Mouse (Mus musculus) heart, embryonic 16.5 days (tissue): ENCODE results near the gene Pex6. TPM values are rescaled to one million over a fixed set of nuclear protein-coding genes. Genes with fewer than 3 reads are reported as not detected.

ENCODE experiments used
- ATAC-seq: fragments of 200-750 bp; cut with Nextera tagmentation; replicated peaks from 2 replicates; pipeline ENCODE4 v1.8.0; 2017; ENCODE audit warnings: moderate number of reproducible peaks; ENCODE audit not compliant: insufficient read depth, low FRiP score; ENCODE audit errors: extremely low read depth
- H3K27ac ChIP-seq: fragments of 300-500 bp; sonication (generic); 2 replicates; pipeline ENCODE4 v1.5.1; 2014; ENCODE audit warnings: mild to moderate bottlenecking, low read length, control low read depth, moderate library complexity
- H3K27me3 ChIP-seq: fragments of 300-500 bp; sonication (generic); 2 replicates; pipeline ENCODE4 v1.6.1; 2014; ENCODE audit warnings: low read length, mixed read lengths; ENCODE audit not compliant: control insufficient read depth, insufficient read depth
- H3K36me3 ChIP-seq: fragments of 300-500 bp; sonication (generic); 2 replicates; pipeline ENCODE4 v1.6.1; 2014; ENCODE audit not compliant: control insufficient read depth, insufficient read depth
- H3K4me1 ChIP-seq: fragments of 300-500 bp; sonication (generic); 2 replicates; pipeline ENCODE4 v1.6.1; 2014; ENCODE audit warnings: low read length, mixed read lengths; ENCODE audit not compliant: control insufficient read depth, insufficient read depth
- H3K4me2 ChIP-seq: fragments of 300-500 bp; sonication (generic); 2 replicates; pipeline ENCODE4 v1.6.1; 2014; ENCODE audit warnings: low read depth, mild to moderate bottlenecking, control low read depth, low read length
- H3K4me3 ChIP-seq: fragments of 300-500 bp; sonication (generic); 2 replicates; pipeline ENCODE4 v1.5.1; 2014; ENCODE audit warnings: mild to moderate bottlenecking, control low read depth, low read length
- H3K9ac ChIP-seq: fragments of 300-500 bp; sonication (generic); 2 replicates; pipeline ENCODE4 v1.6.1; 2014; ENCODE audit warnings: low read length, control low read depth
- H3K9me3 ChIP-seq: fragments of 300-500 bp; sonication (generic); replicated peaks from 2 replicates; pipeline ENCODE4 v1.6.1; 2016; ENCODE audit warnings: low read length; ENCODE audit not compliant: control insufficient read depth
- WGBS: fragments of 180-500 bp; shearing (Covaris S2); extraction: QIAGEN DNeasy Blood & Tissue Kit; methylation state at CpG from one replicate; pipeline ENCODE4 v1.1.7; 2014; 5-methylcytosine and 5-hydroxymethylcytosine counted together
- polyA plus RNA-seq: library from polyadenylated mRNA; unstranded; fragments of >200 nt; fragmentation: Nextera tagmentation; extraction: Ambion mirVana; gene quantifications from 2 replicates; pipeline ENCODE4 v1.2.1, GENCODE M21; 2015

Pex6 gene
- 13.3 and 15.1 TPM in 2 replicates for polyA plus RNA-seq

DNA sequence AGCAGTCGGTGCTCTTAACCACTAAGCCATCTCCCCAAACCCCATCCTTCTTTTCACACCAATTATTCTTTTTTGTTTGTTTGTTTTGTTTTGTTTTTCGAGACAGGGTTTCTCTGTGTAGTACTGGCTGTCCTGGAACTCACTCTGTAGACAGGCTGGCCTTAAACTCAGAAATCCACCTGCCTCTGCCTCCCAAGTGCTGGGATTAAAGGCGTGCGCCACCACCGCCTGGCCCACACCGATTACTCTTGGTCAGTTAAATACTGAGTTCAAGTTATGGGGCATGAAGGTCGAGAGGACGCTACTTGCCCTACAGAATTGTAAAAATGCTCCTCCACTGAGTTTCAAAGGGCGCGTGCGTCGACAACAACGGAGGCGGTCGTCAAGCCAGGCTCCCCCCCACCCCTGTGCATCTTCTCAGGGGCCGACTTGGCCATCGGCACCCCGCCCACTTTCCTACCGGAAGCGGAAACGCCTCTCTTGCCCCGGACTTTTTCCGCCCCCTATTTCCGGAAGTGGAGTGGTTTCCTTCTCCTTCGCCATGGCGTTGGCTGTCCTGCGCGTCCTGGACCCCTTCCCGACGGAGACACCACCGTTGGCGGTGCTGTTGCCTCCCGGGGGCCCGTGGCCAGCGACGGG lies at the start of gene Pex6:
Gene Pex6, plus strand, starts transcription at position 505 of the 639 bp plus-strand sequence.
- Histone ChIP-seq H3K4me2 (peak within 1 kb of the TSS; percentile 95), H3K4me1 (peaks cover 12% of the 10 kb centered on the region), H3K9ac (peak within 1 kb of the TSS; percentile 92), H3K9me3 (no peaks in the 10 kb centered on the region), H3K27ac (peak within 1 kb of the TSS; percentile 81), H3K4me3 (peak within 1 kb of the TSS; percentile 94), H3K27me3 (no peaks in the 10 kb centered on the region), H3K36me3 (peaks cover 14% of the 10 kb centered on the region)
- 8% methylated on average over 36 of the region's 36 CpGs for WGBS
- peak; percentile 87 for ATAC-seq

DNA sequence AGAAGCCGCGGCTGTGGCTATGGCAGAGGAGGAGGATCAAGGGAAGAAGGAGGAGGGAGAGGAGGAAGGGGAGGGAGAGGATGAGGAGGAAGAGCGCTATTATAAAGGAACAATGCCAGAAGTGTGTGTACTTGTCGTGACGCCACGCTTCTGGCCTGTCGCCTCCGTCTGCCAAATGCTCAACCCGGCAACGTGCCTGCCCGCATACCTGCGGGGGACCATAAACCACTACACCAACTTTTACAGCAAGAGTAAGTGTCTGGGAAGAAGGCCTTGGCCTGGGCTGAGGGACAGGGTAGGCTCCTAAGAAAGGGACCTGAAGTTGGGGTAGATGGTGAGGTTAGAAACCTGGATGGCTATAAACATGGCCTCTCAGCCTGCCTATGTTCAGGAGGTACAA lies 49.3 kb upstream of the Pex6 start:
- Histone ChIP-seq H3K4me3 (no peak overlapping the region), H3K27ac (no peak overlapping the region), H3K4me1 (no peaks in the 10 kb centered on the region), H3K4me2 (no peak overlapping the region), H3K9ac (no peak overlapping the region), H3K9me3 (no peaks in the 10 kb centered on the region), H3K27me3 (no peaks in the 10 kb centered on the region), H3K36me3 (peaks cover 63% of the 10 kb centered on the region)
- ATAC-seq = no peak
- 88% methylated on average over 12 of the region's 12 CpGs for WGBS

DNA sequence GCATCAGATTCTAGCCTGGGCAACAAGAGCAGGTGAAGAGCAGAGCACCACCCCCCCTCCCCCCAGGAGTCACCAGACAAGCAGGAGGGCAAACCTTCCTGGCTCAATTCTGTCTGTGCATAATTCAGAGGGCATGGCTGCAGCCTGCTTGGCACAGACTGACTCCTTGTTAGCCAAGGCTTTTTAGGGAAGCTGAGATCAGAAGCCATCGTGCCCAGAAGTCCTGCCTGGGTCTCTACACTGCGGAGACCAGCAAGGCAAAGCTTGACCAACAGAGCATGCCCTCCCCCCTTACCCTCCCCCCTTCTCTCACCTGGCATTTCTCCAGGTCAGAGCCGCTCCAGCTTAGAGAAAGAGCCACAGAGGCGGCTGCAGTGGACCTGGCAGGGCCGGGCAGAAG lies 48.5 kb upstream of the Pex6 start:
- no peak overlapping the region for H3K4me2 ChIP-seq
- peaks cover 61% of the 10 kb centered on the region for H3K36me3 ChIP-seq
- WGBS = 82% methylated on average over 5 of the region's 5 CpGs
- no peak overlapping the region for H3K4me3 ChIP-seq
- H3K27ac ChIP-seq = no peak overlapping the region
- no peak for ATAC-seq
- no peaks in the 10 kb centered on the region for H3K27me3 ChIP-seq
- no peak overlapping the region for H3K9ac ChIP-seq
- no peaks in the 10 kb centered on the region for H3K9me3 ChIP-seq
- no peaks in the 10 kb centered on the region for H3K4me1 ChIP-seq

DNA sequence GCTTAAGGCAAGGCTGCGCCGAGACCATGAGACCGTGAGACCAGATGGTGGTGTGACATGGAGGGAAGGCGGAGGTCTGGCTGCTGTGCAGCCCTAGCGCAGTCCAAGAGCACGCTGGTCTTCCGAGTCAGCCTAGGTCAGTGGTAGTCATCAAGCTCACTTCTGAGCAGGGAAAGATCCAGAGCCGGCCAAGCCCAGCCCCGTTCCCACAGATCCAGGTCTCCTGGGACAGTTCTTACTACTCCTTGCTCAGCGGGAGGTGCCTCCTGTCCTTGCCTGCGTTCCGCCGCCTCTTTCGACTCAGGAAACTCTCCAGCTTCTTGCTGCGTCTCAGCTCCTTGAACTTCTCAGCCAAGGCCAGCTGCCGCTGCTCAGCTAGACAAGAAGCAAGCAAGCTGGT lies 43.6 kb upstream of the Pex6 start:
- Histone ChIP-seq H3K27ac (no peak overlapping the region), H3K9me3 (no peaks in the 10 kb centered on the region), H3K4me3 (no peak overlapping the region), H3K36me3 (peaks cover 38% of the 10 kb centered on the region), H3K4me1 (no peaks in the 10 kb centered on the region; the same call in 1 of the 2 replicates), H3K4me2 (no peak overlapping the region), H3K27me3 (no peaks in the 10 kb centered on the region), H3K9ac (no peak overlapping the region)
- WGBS = 78% methylated on average over 16 of the region's 16 CpGs
- peak; percentile 56; the same call in 1 of the 2 replicates for ATAC-seq

DNA sequence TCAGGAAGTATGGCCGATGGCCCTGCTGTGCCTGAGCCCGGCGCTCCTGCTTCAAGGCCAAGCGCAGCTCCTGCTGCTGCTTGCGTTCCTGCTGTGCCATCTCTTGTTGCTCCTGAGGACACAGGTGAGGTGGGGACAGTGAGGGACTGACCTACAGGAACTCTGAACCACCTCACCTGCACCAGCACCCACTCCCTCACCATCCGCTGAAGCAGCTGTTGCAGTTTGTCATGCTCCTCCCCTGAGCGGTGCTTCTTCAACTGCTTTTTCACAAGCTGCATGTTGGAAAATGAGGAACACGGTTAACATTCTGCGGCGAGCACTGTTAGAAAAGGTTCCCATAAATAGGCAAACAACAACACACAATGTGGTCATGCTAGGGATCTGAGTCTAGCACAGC lies 41.4 kb upstream of the Pex6 start:
- Histone ChIP-seq H3K36me3 (peaks cover 26% of the 10 kb centered on the region), H3K9ac (no peak overlapping the region), H3K4me1 (peaks cover 14% of the 10 kb centered on the region), H3K4me3 (no peak overlapping the region), H3K4me2 (no peak overlapping the region), H3K9me3 (no peaks in the 10 kb centered on the region), H3K27me3 (no peaks in the 10 kb centered on the region), H3K27ac (no peak overlapping the region)
- WGBS = 98% methylated on average over 10 of the region's 10 CpGs
- no peak for ATAC-seq

DNA sequence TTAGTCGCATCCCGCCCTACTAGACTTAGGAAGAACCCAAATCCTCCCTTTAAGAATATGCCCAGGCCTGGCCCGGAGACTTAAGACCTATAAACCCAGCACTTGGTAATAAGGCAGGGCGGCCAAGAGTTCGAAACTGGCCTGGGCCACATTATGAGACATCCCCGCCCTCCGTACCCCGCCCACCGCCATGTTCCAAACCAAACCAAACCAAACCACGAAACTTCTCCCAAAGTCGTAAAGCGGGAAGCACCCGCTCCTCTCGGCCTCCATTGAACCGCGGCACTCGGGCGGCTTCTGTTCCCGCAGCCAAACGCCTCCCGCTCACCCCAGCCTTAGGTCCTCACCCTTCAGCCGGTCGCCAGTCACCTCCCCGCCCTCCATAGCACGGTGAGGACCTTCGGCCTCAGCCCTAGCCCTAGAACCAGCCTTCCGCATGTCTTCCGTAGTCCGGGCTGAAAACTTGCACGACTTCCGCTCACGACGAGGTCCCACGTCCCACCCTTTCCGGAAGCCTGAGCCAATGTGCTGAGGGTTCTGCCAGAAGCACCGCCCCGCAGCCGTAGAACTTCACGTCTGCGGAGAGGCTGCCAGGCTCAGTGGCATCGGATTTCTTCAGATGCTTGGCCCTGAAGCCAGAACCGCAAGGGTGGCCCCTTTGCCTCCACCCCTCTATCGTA lies 37.3 kb upstream of the Pex6 start, which contains the start of gene Rrp36:
Gene Rrp36, minus strand, starts transcription at position 503 of the 680 bp plus-strand sequence.
- H3K36me3 ChIP-seq = peaks cover 39% of the 10 kb centered on the region
- H3K27ac ChIP-seq = peak within 1 kb of the TSS; percentile 89
- H3K4me2 ChIP-seq = peak within 1 kb of the TSS; percentile 93
- H3K4me1 ChIP-seq = peaks cover 28% of the 10 kb centered on the region
- no peaks in the 10 kb centered on the region for H3K27me3 ChIP-seq
- peak within 1 kb of the TSS; percentile 87 for H3K9ac ChIP-seq
- no peaks in the 10 kb centered on the region for H3K9me3 ChIP-seq
- WGBS = under 1% methylated on average over 43 of the region's 43 CpGs
- peak within 1 kb of the TSS; percentile 98 for H3K4me3 ChIP-seq
- ATAC-seq = peak; percentile 88

DNA sequence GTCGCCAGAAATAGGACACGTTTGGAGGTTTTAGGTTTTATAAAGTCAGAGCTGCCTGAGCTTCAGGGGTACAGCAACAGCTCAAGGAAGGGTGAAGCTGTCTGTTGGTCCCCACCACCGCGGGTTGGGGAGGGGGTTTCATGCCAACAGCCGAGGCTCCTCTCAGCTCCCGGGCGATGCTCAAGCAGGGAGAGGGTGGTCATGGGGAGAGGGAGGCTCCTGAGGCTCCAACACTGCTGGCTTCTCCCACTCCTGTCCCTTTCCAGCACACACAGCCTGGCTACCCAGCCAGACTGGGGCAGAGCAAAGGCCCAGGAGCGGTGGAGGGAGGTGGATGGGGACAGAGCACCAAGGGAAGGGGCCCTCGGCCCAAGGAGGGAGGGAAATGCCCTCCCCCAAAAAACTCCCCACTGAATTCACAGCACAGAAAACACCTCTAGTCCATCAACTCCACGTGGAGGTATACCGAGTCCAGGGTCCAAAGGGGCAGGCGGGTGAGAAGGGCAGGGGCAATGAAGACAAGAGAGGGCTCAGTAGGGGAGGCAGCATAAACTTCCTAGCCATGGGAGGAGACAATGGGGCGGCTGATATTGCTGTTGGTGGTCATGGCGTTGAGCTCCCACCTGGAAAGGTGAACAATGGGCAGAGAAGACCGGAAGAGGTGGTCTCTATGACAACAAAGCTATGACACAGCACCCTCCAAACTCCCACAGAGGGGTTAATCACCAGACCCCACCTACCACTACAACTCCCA lies 36.6 kb upstream of the Pex6 start:
- Histone ChIP-seq H3K9me3 (no peaks in the 10 kb centered on the region), H3K27me3 (no peaks in the 10 kb centered on the region), H3K27ac (peak overlapping the region; percentile 80), H3K36me3 (peaks cover 32% of the 10 kb centered on the region), H3K4me1 (peaks cover 35% of the 10 kb centered on the region), H3K9ac (peak overlapping the region; percentile 87), H3K4me2 (peak overlapping the region; percentile 93), H3K4me3 (peak overlapping the region; percentile 98)
- WGBS = 25% methylated on average over 15 of the region's 15 CpGs
- no peak; the same call in 1 of the 2 replicates for ATAC-seq

DNA sequence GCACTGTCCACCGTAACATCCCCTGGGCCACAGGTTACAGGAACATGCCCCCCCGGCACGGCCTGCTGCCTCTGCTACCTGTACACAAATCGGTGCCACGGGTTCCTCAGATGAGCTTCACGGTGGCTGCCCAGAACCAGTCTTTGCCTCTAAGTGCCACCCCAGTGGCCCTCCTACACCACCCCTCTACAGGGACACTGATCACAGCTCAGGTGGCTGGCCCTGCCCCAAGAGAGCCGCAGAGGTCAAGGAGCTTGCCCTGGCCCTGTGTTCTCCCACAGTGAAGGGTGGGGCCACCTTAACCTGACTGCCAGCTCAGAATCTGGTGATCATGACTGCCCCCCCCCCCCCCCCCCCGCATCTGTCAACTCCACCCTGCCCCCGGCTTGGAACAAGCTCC lies 32.8 kb upstream of the Pex6 start, which contains the start of gene Mea1:
Gene Mea1, plus strand, starts transcription at position 378 of the 400 bp plus-strand sequence.
- Histone ChIP-seq H3K27ac (peak within 1 kb of the TSS; percentile 94), H3K4me3 (peak within 1 kb of the TSS; percentile 85), H3K4me2 (peak within 1 kb of the TSS; percentile 73), H3K9ac (peak within 1 kb of the TSS; percentile 87), H3K4me1 (peaks cover 39% of the 10 kb centered on the region), H3K9me3 (no peaks in the 10 kb centered on the region), H3K27me3 (no peaks in the 10 kb centered on the region), H3K36me3 (peaks cover 33% of the 10 kb centered on the region)
- ATAC-seq = no peak
- 64% methylated on average over 9 of the region's 9 CpGs for WGBS
